Mouse (Mus musculus) limb, embryonic 14.5 days (tissue): ENCODE results near the gene 9130008F23Rik. TPM values are rescaled to one million over a fixed set of nuclear protein-coding genes. Genes with fewer than 3 reads are reported as not detected.

Source experiments
- ATAC-seq: fragments of 200-750 bp; cut with Nextera tagmentation; 2 replicates; pipeline ENCODE4 v1.8.0; 2017; ENCODE audit warnings: low read depth, moderate number of reproducible peaks, moderate TSS enrichment; ENCODE audit not compliant: low FRiP score
- DNase-seq: peaks from one replicate; pipeline ENCODE4 v3.0.0-alpha.2; 2015; ENCODE audit warnings: low spot score
- H3K27ac ChIP-seq: fragments of 300-500 bp; sonication (generic); replicated peaks from 2 replicates; pipeline ENCODE4 v1.5.1; 2014; ENCODE audit warnings: low read depth, mild to moderate bottlenecking, low read length, moderate library complexity, mixed read lengths
- H3K27me3 ChIP-seq: fragments of 300-500 bp; sonication (generic); 2 replicates; pipeline ENCODE4 v1.6.1; 2014; ENCODE audit warnings: low read length, mixed read lengths; ENCODE audit not compliant: control insufficient read depth, insufficient read depth
- H3K36me3 ChIP-seq: fragments of 300-500 bp; sonication (generic); 2 replicates; pipeline ENCODE4 v1.6.1; 2014; ENCODE audit warnings: mild to moderate bottlenecking, low read length, moderate library complexity, mixed read lengths; ENCODE audit not compliant: control insufficient read depth, insufficient read depth
- H3K4me1 ChIP-seq: fragments of 300-500 bp; sonication (generic); 2 replicates; pipeline ENCODE4 v1.6.1; 2014; ENCODE audit warnings: antibody characterized with exemption, low read length, mixed read lengths; ENCODE audit not compliant: control insufficient read depth, insufficient read depth
- H3K4me2 ChIP-seq: fragments of 300-500 bp; sonication (generic); replicated peaks from 2 replicates; pipeline ENCODE4 v1.6.1; 2014; ENCODE audit warnings: low read depth, mild to moderate bottlenecking, low read length, moderate library complexity; ENCODE audit not compliant: severe bottlenecking
- H3K4me3 ChIP-seq: fragments of 300-500 bp; sonication (generic); replicated peaks from 2 replicates; pipeline ENCODE4 v1.5.1; 2014; ENCODE audit warnings: low read length
- H3K9ac ChIP-seq: fragments of 300-500 bp; sonication (generic); 2 replicates; pipeline ENCODE4 v1.6.1; 2014; ENCODE audit warnings: mild to moderate bottlenecking, low read depth, low read length, moderate library complexity; ENCODE audit not compliant: severe bottlenecking
- H3K9me3 ChIP-seq: fragments of 300-500 bp; sonication (generic); 2 replicates; pipeline ENCODE4 v1.6.1; 2016; ENCODE audit warnings: low read length; ENCODE audit not compliant: control insufficient read depth
- POLR2A ChIP-seq: fragments of 200-500 bp; IDR thresholded peaks from 2 replicates; pipeline ENCODE4 v1.8.0; 2012; ENCODE audit warnings: inconsistent platforms, mild to moderate bottlenecking, moderate library complexity, borderline replicate concordance; ENCODE audit not compliant: insufficient read depth, insufficient read length; ENCODE audit errors: extremely low read depth
- WGBS: fragments of 180-500 bp; shearing (Covaris S2); extraction: QIAGEN DNeasy Blood & Tissue Kit; methylation state at CpG from one replicate; pipeline ENCODE4 v1.1.7; 2014; 5-methylcytosine and 5-hydroxymethylcytosine counted together
- polyA plus RNA-seq, 2 experiments: library from polyadenylated mRNA; depleted of rRNA in 1 of 2; stranded (reverse) in 1 of 2; unstranded in 1 of 2; fragments of >200 nt; fragmentation: Nextera tagmentation in 1 of 2; extraction: Ambion mirVana in 1 of 2; gene quantifications; 2 replicates each; pipeline versions ENCODE4 v1.2.1 to v1.2.3; 2012 to 2014

9130008F23Rik gene
- polyA plus RNA-seq, 2 experiments, result 1.9 to 3.0 TPM

GRCm38 (mm10) chr17:40882172-40882571, 1.8 kb upstream of the 9130008F23Rik start:
- TF ChIP-seq POLR2A, result no peak
- no peak for DNase-seq
- no peaks in the 10 kb centered on the region for H3K36me3 ChIP-seq
- H3K4me3 ChIP-seq, result no peak overlapping the region
- H3K27me3 ChIP-seq, result no peaks in the 10 kb centered on the region
- H3K4me1 ChIP-seq, result 0 out of 2 replicates have a peak, but pooled peaks cover 4% of the 10 kb centered on the region
- H3K9me3 ChIP-seq, result no peaks in the 10 kb centered on the region
- 88% methylated on average over 6 of the region's 6 CpGs for WGBS
- H3K4me2 ChIP-seq, result no peak overlapping the region
- no peak for ATAC-seq
- H3K27ac ChIP-seq, result no peak overlapping the region
- H3K9ac ChIP-seq, result no peak overlapping the region

GRCm38 (mm10) chr17:40879528-40879923, 833 bp downstream of the 9130008F23Rik start:
- Histone ChIP-seq H3K4me2 (peak overlapping the region; percentile 88), H3K27ac (no peak overlapping the region), H3K4me3 (peak overlapping the region; percentile 58), H3K9me3 (no peaks in the 10 kb centered on the region), H3K27me3 (no peaks in the 10 kb centered on the region), H3K36me3 (no peaks in the 10 kb centered on the region), H3K4me1 (peaks cover 7% of the 10 kb centered on the region; the same call in 1 of the 2 replicates), H3K9ac (peak overlapping the region; percentile 68)
- DNase-seq, result no peak
- no peak for ATAC-seq
- 9% methylated on average over 6 of the region's 6 CpGs for WGBS
- no peak for TF ChIP-seq POLR2A

GRCm38 (mm10) chr17:40877741-40878140, 2.6 kb downstream of the 9130008F23Rik start:
- Histone ChIP-seq H3K4me2 (0 out of 2 replicates have a peak overlapping the region, but pooled peaks have one; percentile 10), H3K36me3 (no peaks in the 10 kb centered on the region), H3K9ac (no peak overlapping the region), H3K4me1 (peaks cover 7% of the 10 kb centered on the region; the same call in 1 of the 2 replicates), H3K27ac (no peak overlapping the region), H3K9me3 (no peaks in the 10 kb centered on the region), H3K4me3 (no peak overlapping the region), H3K27me3 (no peaks in the 10 kb centered on the region)
- ATAC-seq (no peak), DNase-seq (no peak)
- no peak for TF ChIP-seq POLR2A
- WGBS, result 35% methylated on average over 3 of the region's 3 CpGs

- WGBS, result 82% methylated on average over 1 of the region's 1 CpGs
- Histone ChIP-seq H3K36me3 (no peaks in the 10 kb centered on the region), H3K4me1 (peaks cover 7% of the 10 kb centered on the region; the same call in 1 of the 2 replicates), H3K9me3 (no peaks in the 10 kb centered on the region), H3K27ac (no peak overlapping the region), H3K4me2 (no peak overlapping the region), H3K9ac (no peak overlapping the region), H3K4me3 (no peak overlapping the region), H3K27me3 (no peaks in the 10 kb centered on the region)
- DNase-seq, result no peak
- TF ChIP-seq POLR2A, result no peak
- no peak for ATAC-seq
Observed at GRCm38 (mm10) chr17:40875568-40875967, 4.8 kb downstream of the 9130008F23Rik start.

- Histone ChIP-seq H3K9ac (no peak overlapping the region), H3K27ac (no peak overlapping the region), H3K9me3 (no peaks in the 10 kb centered on the region), H3K4me3 (no peak overlapping the region), H3K27me3 (no peaks in the 10 kb centered on the region), H3K4me1 (peaks cover 7% of the 10 kb centered on the region; the same call in 1 of the 2 replicates), H3K36me3 (no peaks in the 10 kb centered on the region), H3K4me2 (no peak overlapping the region)
- 74% methylated on average over 3 of the region's 3 CpGs for WGBS
- no peak for TF ChIP-seq POLR2A
- DNase-seq (no peak), ATAC-seq (no peak)
Observed at GRCm38 (mm10) chr17:40874701-40875100, 5.7 kb downstream of the 9130008F23Rik start.
